Mouse (Mus musculus): Measurements from ENCODE around the gene Cabp4.

DNA sequence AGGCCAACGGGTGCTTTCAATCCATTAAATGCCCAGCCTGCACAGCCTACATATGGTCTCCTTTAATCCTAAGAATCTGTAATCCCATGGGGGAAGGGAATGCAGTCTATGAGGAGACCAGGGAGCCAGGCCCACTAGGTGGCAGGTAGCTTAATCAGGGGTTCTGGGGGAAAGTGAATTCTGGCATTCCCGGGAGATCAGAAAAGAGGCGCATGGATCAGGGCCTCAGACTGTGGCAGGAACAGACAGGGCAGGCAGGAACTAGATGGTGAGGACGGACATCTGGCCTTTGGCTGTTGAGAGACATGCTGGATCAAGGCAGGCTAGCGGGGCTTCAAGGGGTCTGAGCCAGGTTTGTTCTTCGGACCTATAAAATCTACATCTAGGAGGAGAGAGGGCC lies 42.4 kb downstream of the Cabp4 start:
- TF ChIP-seq TAL1 (IDR thresholded peaks at IDR 0.05; ENCODE audit: low read length) (no peak), GATA1 (IDR thresholded peaks at IDR 0.05; ENCODE audit: low read length) (no peak)
